Mouse (Mus musculus) erythroid progenitor cell, adult 5-6 weeks (primary cell): ENCODE measurements around the gene Scrg1. TPM values are rescaled to one million over a fixed set of nuclear protein-coding genes. Genes with fewer than 3 reads are reported as not detected.
"Not testable (repeated sequence)": the region's sequence is repeated elsewhere in the genome, so short reads cannot be mapped to it uniquely, and the experiment has no call there.

Source experiments
- ATAC-seq: replicated peaks from 2 replicates; pipeline ENCODE4 v1.8.0; 2016; ENCODE audit warnings: moderate number of reproducible peaks, mild to moderate bottlenecking, moderate TSS enrichment, inconsistent platforms; ENCODE audit not compliant: poor library complexity, low FRiP score, severe bottlenecking
- total RNA-seq, 2 experiments: library from RNA; stranded (forward) in 1 of 2; stranded (reverse) in 1 of 2; fragments of 150-400 nt in 1 of 2; fragments of 186-747, 209-891 nt in 1 of 2; gene quantifications; 2 replicates each; pipeline versions ENCODE4 v1.2.3 to v1.2.4; 2015 to 2017; ENCODE audit warnings: low replicate concordance in 2 of 2

Gene Scrg1
- total RNA-seq, 2 experiments from 2014 or later: not detected

DNA sequence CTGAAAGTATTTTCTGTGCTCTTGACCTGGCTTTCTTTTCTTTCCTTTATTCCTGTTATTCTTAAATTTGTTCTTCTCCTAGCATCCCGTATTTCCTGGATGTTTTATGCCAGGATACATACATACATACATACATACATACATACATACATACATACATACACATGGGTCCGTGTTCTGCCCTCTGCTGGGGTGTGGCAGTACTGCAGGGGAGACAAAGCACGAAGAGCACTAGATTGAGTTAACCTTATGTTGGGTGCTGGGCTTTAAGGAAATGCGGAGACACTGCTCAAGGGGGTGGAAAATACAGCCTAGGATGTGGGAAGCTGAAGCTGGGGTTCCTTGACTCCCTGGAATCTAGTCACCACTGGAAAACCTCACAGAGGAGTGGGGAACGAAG lies 47.9 kb downstream of the Scrg1 start:
- ATAC-seq: peak; percentile 80

DNA sequence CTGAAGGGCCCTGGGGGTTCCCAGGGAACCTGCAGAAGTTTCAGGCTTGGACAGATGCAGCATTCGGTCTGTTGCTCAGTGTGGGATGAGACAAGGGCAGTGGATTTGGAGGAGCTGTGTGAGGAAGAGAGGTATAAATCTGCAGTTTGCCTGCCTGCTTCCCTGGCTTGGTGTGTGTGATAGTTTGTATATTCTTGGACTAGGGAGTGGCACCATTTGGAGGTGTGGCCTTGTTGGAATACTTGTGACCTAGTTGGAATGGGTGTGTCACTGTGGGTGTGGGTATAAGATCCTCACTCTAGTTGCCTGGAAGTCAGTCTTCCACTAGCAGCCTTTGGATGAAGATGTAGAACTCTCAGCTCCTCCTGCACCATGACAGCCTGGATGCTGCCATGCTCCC lies 49.8 kb downstream of the Scrg1 start:
- peak; percentile 50 for ATAC-seq

DNA sequence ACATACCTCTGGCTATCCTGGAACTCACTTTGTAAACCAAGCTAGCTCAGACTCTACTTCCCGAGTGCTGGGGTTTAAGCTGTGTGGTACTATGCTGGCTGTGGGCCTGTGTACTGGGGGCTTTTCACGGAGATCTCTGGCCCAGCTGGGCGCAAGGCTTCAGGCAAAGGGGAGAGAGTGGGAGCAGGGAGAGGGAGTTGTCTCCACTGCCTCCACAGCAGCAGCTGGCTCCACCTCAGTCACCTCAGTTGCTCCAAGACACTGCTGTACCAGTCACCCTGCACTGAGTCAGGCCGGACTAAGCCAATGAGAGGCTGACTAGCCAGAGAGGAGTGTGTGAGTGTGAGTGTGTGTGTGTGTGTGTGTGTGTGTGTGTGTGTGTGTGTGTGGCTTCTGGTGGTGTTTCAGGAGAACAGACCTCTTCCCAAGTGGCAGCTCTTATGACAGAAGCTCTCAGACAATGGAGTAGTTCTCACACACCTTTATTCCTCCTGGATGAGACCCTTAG lies 51.9 kb downstream of the Scrg1 start:
- no peak for ATAC-seq

DNA sequence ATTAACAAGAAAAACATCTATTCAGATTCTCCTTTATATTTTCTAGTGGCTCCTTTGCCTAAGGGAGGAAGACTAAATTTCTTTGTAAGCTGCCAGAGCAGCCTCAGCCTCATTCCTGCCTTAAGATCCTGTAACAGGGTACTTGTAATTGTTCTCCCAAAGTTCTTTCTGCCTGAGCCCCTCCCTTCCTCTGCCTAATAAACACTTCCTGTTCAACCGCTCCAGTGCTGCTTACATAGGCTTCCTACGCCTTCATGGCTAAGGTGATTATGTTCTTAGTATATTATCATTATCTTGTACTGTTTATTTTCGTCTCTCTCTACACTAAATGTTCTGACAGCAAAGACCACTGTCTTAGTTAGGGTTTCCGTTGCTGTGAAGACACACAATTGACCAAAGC lies 52.9 kb downstream of the Scrg1 start:
- ATAC-seq: no peak

- ATAC-seq: peak; percentile 44
These were observed 55.1 kb downstream of the Scrg1 start for GRCm38 (mm10) chr8:57510791-57511315.

GRCm38 (mm10) chr8:57511316-57512118 lies 55.8 kb downstream of the Scrg1 start, which contains the start of gene Hmgb2:
TSS of gene Hmgb2 (plus strand) at chr8:57511907.
- peak; percentile 93 for ATAC-seq

- no peak for ATAC-seq
These were observed 56.7 kb downstream of the Scrg1 start for GRCm38 (mm10) chr8:57512141-57513056.

DNA sequence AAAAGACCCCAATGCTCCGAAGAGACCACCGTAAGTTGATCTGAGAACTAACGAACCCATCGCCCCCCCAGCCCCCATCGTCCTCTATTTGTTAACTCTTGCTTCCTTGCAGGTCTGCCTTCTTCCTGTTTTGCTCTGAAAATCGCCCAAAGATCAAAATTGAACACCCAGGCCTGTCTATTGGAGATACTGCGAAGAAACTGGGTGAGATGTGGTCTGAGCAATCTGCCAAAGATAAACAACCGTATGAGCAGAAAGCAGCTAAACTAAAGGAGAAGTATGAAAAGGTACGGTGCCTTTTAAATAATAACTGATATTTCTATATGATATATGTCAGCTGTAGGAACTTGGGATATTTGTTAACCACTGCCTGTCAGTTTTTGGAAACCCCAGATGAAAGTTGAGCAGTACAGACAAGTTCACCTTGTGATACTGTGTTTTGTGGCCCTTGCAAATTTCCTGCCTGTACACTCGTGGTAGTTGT lies 57.5 kb downstream of the Scrg1 start:
- ATAC-seq: not testable (repeated sequence)

DNA sequence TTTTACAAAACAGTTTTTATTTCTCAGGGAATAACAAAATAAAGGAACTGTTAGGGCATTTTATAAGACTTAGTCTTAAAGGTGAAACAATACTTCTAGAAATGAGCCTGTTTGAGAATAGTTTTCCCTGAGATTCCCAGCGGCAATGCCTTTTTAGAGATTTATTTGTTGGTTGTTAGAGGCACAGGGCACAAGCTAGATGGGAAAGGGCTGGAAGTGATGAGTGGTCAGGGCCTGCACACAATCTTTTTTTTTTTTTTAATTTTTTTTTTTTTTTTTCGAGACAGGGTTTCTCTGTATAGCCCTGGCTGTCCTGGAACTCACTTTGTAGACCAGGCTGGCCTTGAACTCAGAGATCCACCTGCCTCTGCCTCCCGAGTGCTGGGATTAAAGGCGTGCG lies 61.0 kb downstream of the Scrg1 start:
- ATAC-seq: not testable (repeated sequence)

DNA sequence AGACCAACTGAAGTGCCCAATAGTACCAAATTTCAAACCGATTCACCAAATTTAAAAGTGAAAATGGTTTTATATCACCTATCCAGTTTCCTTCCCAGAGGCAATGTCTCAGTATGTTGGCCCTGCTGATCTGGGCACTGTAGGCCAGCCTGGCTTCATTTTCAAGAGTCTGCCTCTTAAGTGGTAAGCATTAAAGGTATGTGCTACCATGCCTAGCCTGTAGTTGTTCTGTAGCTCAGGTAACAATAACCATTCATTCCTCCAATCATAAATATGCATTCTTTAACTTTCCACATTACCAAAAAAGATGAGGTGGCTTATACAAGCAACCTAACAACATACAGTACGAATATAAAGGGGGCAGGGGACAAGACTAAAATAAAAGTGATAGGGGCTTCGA lies 62.0 kb downstream of the Scrg1 start:
- ATAC-seq: 0 out of 2 replicates have a peak, but pooled peaks have one; percentile 47

DNA sequence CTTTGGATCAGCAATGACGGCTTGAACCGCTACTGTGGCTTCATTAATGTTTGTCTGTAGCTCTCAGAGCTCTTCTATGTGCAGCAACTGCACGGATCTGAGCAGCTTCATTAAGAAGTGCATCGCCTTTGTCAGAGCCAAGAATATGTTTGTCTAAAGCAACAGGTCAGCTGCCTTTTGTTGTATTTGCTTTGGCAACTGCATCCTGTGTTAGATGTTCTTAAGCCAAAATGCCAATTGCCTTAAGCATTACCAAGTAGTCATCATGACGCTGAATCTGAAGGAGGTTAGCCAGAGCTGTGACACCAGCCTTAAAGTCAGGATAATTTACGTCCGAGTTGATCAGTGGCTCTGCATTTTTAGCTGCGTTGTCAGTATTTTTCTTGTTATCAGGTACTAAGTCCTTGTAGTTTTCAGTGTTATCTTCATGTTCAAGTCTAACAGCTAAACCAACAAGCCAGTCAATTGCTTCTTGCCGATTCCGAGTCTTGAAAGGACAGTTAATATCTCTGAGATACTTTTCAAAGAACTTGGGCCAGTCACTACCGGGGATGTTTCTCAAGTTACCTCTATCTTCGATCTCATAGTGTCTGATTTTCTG lies 64.6 kb downstream of the Scrg1 start:
- peak; percentile 36; the same call in 1 of the 2 replicates for ATAC-seq

Other genes starting within 250 kb of the Scrg1 start
- gene Hand2, start 134.9 kb upstream of the Scrg1 start, total RNA-seq (2015; ENCODE audit: low replicate concordance): not detected in 2 replicates
- gene Hand2, start 134.9 kb upstream of the Scrg1 start, total RNA-seq (2017; ENCODE audit: low replicate concordance): not detected in 2 replicates
- 19.7 and 29.9 TPM in 2 replicates for gene Sap30, start 31.9 kb downstream of the Scrg1 start, total RNA-seq (2015; ENCODE audit: low replicate concordance)
- 24.9 and 33.8 TPM in 2 replicates for gene Sap30, start 31.9 kb downstream of the Scrg1 start, total RNA-seq (2017; ENCODE audit: low replicate concordance)
- gene Hmgb2, start 56.0 kb downstream of the Scrg1 start, total RNA-seq (2015; ENCODE audit: low replicate concordance): 755 and 757 TPM in 2 replicates
- 675 and 1,030 TPM in 2 replicates for gene Hmgb2, start 56.0 kb downstream of the Scrg1 start, total RNA-seq (2017; ENCODE audit: low replicate concordance)
- 1.3 and 2.5 TPM in 2 replicates for gene Galnt7, start 197.1 kb downstream of the Scrg1 start, total RNA-seq (2015; ENCODE audit: low replicate concordance)
- gene Galnt7, start 197.1 kb downstream of the Scrg1 start, total RNA-seq (2017; ENCODE audit: low replicate concordance): 1.6 and 2.6 TPM in 2 replicates